Mouse (Mus musculus) bone marrow, adult 2 months (tissue): ENCODE data around the gene Gps1.

Experiments
- CTCF ChIP-seq: fragments of 200-500 bp; IDR thresholded peaks from 2 replicates; pipeline ENCODE4 v1.5.1; 2011; ENCODE audit warnings: low read length, control low read depth; ENCODE audit not compliant: control insufficient read depth, insufficient read depth
- POLR2A ChIP-seq: fragments of 200-500 bp; IDR thresholded peaks from 2 replicates; pipeline ENCODE4 v1.6.1; 2011; ENCODE audit warnings: low read depth, mild to moderate bottlenecking, control low read depth, low read length, borderline replicate concordance; ENCODE audit not compliant: control insufficient read depth

DNA sequence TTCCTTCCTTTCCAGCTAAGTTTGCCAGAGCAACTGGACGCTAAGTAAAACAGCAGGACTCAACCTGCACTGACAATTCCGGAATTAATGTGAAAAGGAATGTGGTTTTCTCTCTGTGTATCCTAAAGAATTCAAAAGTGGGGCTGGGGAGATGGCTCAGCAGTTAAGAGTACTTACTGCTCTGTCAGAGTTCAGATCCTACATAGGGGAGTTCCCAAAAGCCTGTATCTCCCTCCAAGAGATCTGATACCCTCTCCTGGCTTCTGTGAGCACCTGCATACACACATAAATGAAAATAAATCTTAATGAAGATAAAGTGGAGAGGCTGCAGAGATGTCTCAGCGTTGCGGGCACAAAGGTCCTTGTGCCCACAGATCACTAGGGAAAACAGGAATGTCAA lies 32.5 kb upstream of the Gps1 start:
- TF ChIP-seq POLR2A = no peak
- TF ChIP-seq CTCF = no peak
